Mouse (Mus musculus) kidney, adult 8-10 months (tissue): ENCODE measurements around the gene Acap1.

ENCODE experiments used
- DNase-seq, 2 experiments: peaks; one replicate each; pipeline ENCODE4 v3.0.0; 2022

The Acap1 gene

GRCm38 (mm10) chr11:69835326-69835965 lies 59.9 kb downstream of the Acap1 start:
- DNase-seq = no peak

- no peak for DNase-seq
Measured at GRCm38 (mm10) chr11:69834001-69834549, 61.3 kb downstream of the Acap1 start.

GRCm38 (mm10) chr11:69833554-69833953 lies 61.8 kb downstream of the Acap1 start:
- no peak for DNase-seq
